35 mouse cellular contexts compared by ENCODE assay signal in the genomic region with DNA sequence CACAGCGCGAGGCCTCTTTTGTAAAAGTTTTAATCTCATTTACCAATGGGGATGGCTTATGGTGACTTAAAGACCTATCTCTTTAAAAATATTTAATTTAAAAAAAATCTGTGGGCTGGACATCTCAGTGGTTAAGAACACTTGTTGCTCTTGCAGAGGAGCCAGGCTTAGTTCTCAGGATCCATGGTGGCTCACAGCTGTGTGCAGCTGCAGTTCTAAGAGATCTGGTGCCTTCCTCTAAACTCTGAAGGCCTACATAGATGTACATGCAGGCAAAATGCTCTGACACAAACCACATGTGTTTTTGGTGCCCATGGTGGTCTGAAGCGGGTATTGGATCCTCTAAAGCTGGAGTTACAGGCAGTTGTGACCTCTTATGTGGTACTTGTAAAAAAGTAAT. TPM values are rescaled to one million over a fixed set of nuclear protein-coding genes. Genes with fewer than 3 reads are reported as not detected.
"Had no signal": no experiment of that assay in that cellular context is flagged by ENCODE, and none has a peak within 500 bp of the region (broad histone marks: within the 10 kb centered on the region; RNA-seq: fewer than 3 reads in every experiment).

No protein-coding gene starts in this region.

- H3K27ac ChIP-seq: embryonic facial prominence, embryonic 10.5 days; embryonic facial prominence, embryonic 12.5 days; embryonic facial prominence, embryonic 13.5 days; embryonic facial prominence, embryonic 15.5 days; forebrain, embryonic 10.5 days; forebrain, embryonic 12.5 days; forebrain, embryonic 13.5 days; forebrain, embryonic 15.5 days; gastrocnemius, adult 2 months; heart, adult 2 months had no signal

- H3K4me1 ChIP-seq: embryonic facial prominence, embryonic 10.5 days; embryonic facial prominence, embryonic 12.5 days; embryonic facial prominence, embryonic 13.5 days; embryonic facial prominence, embryonic 15.5 days; forebrain, embryonic 12.5 days; forebrain, embryonic 13.5 days; forebrain, embryonic 15.5 days had no signal

- H3K4me3 ChIP-seq: embryonic facial prominence, embryonic 10.5 days; embryonic facial prominence, embryonic 12.5 days; embryonic facial prominence, embryonic 13.5 days; embryonic facial prominence, embryonic 15.5 days; erythroblast, embryonic 14.5 days; forebrain, embryonic 10.5 days; forebrain, embryonic 12.5 days; forebrain, embryonic 13.5 days; forebrain, embryonic 15.5 days; gastrocnemius, adult 2 months; heart, adult 2 months had no signal

- H3K36me3 ChIP-seq: embryonic facial prominence, embryonic 10.5 days; embryonic facial prominence, embryonic 12.5 days; embryonic facial prominence, embryonic 13.5 days; embryonic facial prominence, embryonic 15.5 days; forebrain, embryonic 10.5 days; forebrain, embryonic 12.5 days; forebrain, embryonic 15.5 days had no signal

- DNase-seq: cerebellum, adult 2 months; cerebellum, adult 8-10 months; cerebellum, adult 9-10 months; cerebellum, adult 9-11 months; cerebellum, postnatal 10 days; cerebellum, postnatal 14 days; cerebellum, postnatal 25 days; cerebellum, postnatal 36 days; embryo, embryonic 11 days; forebrain, postnatal 0 days; gastrocnemius, adult 2 months; gastrocnemius, postnatal 10 days; gastrocnemius, postnatal 14 days; gastrocnemius, postnatal 25 days; gastrocnemius, postnatal 36 days; heart, adult 18-20 months; heart, adult 2 months had no signal

- H3K9me3 ChIP-seq: embryonic facial prominence, embryonic 10.5 days; embryonic facial prominence, embryonic 12.5 days; embryonic facial prominence, embryonic 15.5 days; forebrain, embryonic 10.5 days; forebrain, embryonic 12.5 days; forebrain, embryonic 13.5 days; forebrain, embryonic 15.5 days had no signal

- H3K27me3 ChIP-seq: embryonic facial prominence, embryonic 13.5 days; embryonic facial prominence, embryonic 15.5 days; forebrain, embryonic 12.5 days; forebrain, embryonic 13.5 days; forebrain, embryonic 15.5 days had no signal

RNA-seq across cellular contexts. Expression of a gene that starts 38.6 kb away (rescaled TPM):
- total RNA-seq: common myeloid progenitor, adult 5-6 weeks; gastrocnemius, adult 18-20 months; gastrocnemius, adult 2 months; gastrocnemius, adult 8-10 months; gastrocnemius, postnatal 10 days; gastrocnemius, postnatal 25 days; gastrocnemius, postnatal 36 days; granulocyte monocyte progenitor cell, adult 5-6 weeks; heart, adult 18-20 months; heart, adult 2 months; heart, adult 8-10 months had no signal
- polyA plus RNA-seq: embryonic facial prominence, embryonic 10.5 days; embryonic facial prominence, embryonic 11.5 days; erythroblast, embryonic 14.5 days; forebrain, embryonic 10.5 days; forebrain, embryonic 11.5 days; forebrain, embryonic 13.5 days; forebrain, embryonic 16.5 days; gonadal fat pad, adult 2 months had no signal
